Mouse (Mus musculus): ENCODE data around the gene Klk6.

GRCm38 (mm10) chr7:43854642-43855380 lies 30.5 kb downstream of the Klk6 start:
- TF ChIP-seq GATA1 (IDR thresholded peaks at IDR 0.05; ENCODE audit: borderline replicate concordance, low read length): no peak
- no peak for TF ChIP-seq FLI1 (IDR thresholded peaks at IDR 0.05; ENCODE audit: low read length)

Measured in megakaryocyte, embryonic 14.5 days (primary cell).